Mouse (Mus musculus) lung, postnatal 25 days (tissue): ENCODE measurements around the gene Gm3573.
"Not testable (repeated sequence)": the region's sequence is repeated elsewhere in the genome, so short reads cannot be mapped to it uniquely, and the experiment has no call there.

Source experiments
- DNase-seq: peaks from one replicate; pipeline ENCODE4 v3.0.0; 2022; ENCODE audit warnings: low spot score

Gene Gm3573

DNA sequence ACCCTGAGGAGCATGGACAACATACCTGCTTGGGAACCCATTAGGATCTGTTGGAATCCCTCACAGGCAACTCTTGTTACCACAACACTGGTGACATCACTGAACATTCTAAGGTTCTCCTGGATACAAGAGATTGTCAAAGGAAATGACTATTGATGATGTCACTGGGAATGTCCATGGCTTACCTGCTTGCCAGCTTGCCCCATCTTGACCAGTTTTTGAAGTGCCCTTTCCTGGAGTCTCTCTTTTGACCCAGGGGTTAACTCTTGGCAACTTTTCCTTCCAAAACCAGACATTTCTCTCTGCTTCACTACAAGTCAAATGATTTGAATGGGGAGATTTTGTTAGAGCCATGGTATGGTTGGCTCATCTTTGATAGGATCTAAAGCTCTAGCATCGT is at the start of gene Gm3573:
Gene Gm3573, minus strand, starts transcription at position 101 of the 400 bp plus-strand sequence.
- not testable (repeated sequence) for DNase-seq

DNA sequence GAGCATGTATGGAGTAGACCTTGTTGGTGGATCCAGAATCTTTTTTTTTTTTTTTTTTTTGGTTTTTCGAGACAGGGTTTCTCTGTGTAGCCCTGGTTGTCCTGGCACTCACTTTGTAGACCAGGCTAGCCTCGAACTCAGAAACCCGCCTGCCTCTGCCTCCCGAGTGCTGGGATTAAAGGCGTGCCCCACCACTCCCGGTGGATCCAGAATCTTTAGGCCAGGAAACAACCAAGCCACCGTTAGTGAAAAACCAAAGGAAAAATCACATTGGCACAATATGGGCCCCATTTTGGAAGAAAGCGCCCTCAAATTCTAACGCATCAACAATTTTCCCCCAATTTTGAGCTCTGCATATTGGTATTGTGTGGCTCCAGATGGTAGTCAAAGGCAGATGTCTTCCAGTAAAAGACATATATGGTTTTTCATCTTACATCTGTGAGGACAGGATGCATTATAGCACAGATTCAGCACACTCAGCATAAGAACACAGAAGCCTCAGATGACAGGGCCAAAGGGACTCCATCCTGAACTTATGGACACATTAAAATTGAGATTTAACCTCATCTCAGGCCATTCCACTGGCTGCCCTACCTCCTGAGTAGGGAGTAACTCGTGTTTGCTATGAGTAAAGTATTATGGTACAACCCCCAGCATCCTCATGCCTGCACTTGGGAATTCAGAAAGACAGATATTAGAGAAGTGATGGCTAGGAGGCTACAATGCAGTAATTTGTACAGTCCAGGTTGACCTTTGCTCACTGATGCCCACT is 26.4 kb upstream of the Gm3573 start:
- not testable (repeated sequence) for DNase-seq

- DNase-seq = not testable (repeated sequence)
These were observed 6.7 kb downstream of the Gm3573 start for GRCm38 (mm10) chr14:42183936-42184335.

- DNase-seq = not testable (repeated sequence)
These were observed 28.1 kb downstream of the Gm3573 start, which contains the start of gene Gm17027 for GRCm38 (mm10) chr14:42162522-42162921. Gene Gm17027 (minus strand): TSS chr14:42162622.
